Mouse (Mus musculus): ENCODE measurements at regions not wholly inside any gene's neighbourhood (a gene's known extent, or its start where the extent isn't known, plus 50 kb on each side); places are given as distances from the start of the nearest gene placed in this dataset.

GRCm38 (mm10) chr9:103928744-103929527 is 73.4 kb upstream of the Nphp3 start:
- TF ChIP-seq CTCF (IDR thresholded peaks at IDR 0.05; ENCODE audit: control insufficient read depth, insufficient read depth, insufficient read length) (no peak), MYOD1 (IDR thresholded peaks at IDR 0.05; ENCODE audit: control insufficient read depth, insufficient read length, low read depth) (no peak), MAX (IDR thresholded peaks at IDR 0.05) (no peak), USF1 (IDR thresholded peaks at IDR 0.05; ENCODE audit: low read depth) (no peak), CEBPB (IDR thresholded peaks at IDR 0.05; ENCODE audit: low read depth) (no peak)

Measured in C2C12 (cell line).